Mouse (Mus musculus) layer of hippocampus, postnatal 10 days (tissue): ENCODE results near the gene Rpgrip1l. TPM values are rescaled to one million over a fixed set of nuclear protein-coding genes. Genes with fewer than 3 reads are reported as not detected.

Source experiments
- DNase-seq, 2 experiments: peaks; one replicate each; pipeline ENCODE4 v3.0.0; 2021; ENCODE audit warnings: low spot score in 2 of 2
- total RNA-seq, 2 experiments: library from RNA; stranded (reverse); gene quantifications; 2 replicates each; pipeline ENCODE4 v1.2.3; 2021

The Rpgrip1l gene
- total RNA-seq, 2 experiments from 2014 or later = 21.3 to 28.1 TPM

GRCm38 (mm10) chr8:91329461-91329850, 16.4 kb upstream of the Rpgrip1l start:
- DNase-seq = no peak

GRCm38 (mm10) chr8:91329056-91329455, 16.0 kb upstream of the Rpgrip1l start:
- DNase-seq = no peak

GRCm38 (mm10) chr8:91327471-91328205, 14.6 kb upstream of the Rpgrip1l start:
- DNase-seq = no peak

GRCm38 (mm10) chr8:91326946-91327345, 13.9 kb upstream of the Rpgrip1l start:
- DNase-seq = no peak

GRCm38 (mm10) chr8:91326018-91326417, 13.0 kb upstream of the Rpgrip1l start:
- no peak for DNase-seq

- no peak for DNase-seq
Observed at GRCm38 (mm10) chr8:91324916-91325315, 11.9 kb upstream of the Rpgrip1l start.

GRCm38 (mm10) chr8:91324271-91324670, 11.2 kb upstream of the Rpgrip1l start:
- DNase-seq = no peak

- DNase-seq = no peak
Observed at GRCm38 (mm10) chr8:91323511-91323910, 10.4 kb upstream of the Rpgrip1l start.

GRCm38 (mm10) chr8:91318938-91319729, 6.1 kb upstream of the Rpgrip1l start:
- no peak for DNase-seq

GRCm38 (mm10) chr8:91317567-91318227, 4.6 kb upstream of the Rpgrip1l start:
- DNase-seq = no peak

- no peak for DNase-seq
Observed at GRCm38 (mm10) chr8:91312342-91312741, 720 bp downstream of the Rpgrip1l start.

- DNase-seq = no peak
Observed at GRCm38 (mm10) chr8:91304481-91305386, 8.3 kb downstream of the Rpgrip1l start.

GRCm38 (mm10) chr8:91298672-91299071, 14.4 kb downstream of the Rpgrip1l start:
- no peak for DNase-seq

- no peak for DNase-seq
Observed at GRCm38 (mm10) chr8:91295786-91296185, 17.3 kb downstream of the Rpgrip1l start.

GRCm38 (mm10) chr8:91290576-91290975, 22.5 kb downstream of the Rpgrip1l start:
- DNase-seq = no peak

- no peak for DNase-seq
Observed at GRCm38 (mm10) chr8:91286237-91286636, 26.8 kb downstream of the Rpgrip1l start.

- no peak for DNase-seq
Observed at GRCm38 (mm10) chr8:91283815-91284214, 29.2 kb downstream of the Rpgrip1l start.

GRCm38 (mm10) chr8:91282655-91283054, 30.4 kb downstream of the Rpgrip1l start:
- DNase-seq = no peak

GRCm38 (mm10) chr8:91281545-91281944, 31.5 kb downstream of the Rpgrip1l start:
- DNase-seq = no peak

- no peak for DNase-seq
Observed at GRCm38 (mm10) chr8:91280467-91281212, 32.4 kb downstream of the Rpgrip1l start.
